Comparison of ENCODE assay signal across 18 mouse cellular contexts in the genomic region with DNA sequence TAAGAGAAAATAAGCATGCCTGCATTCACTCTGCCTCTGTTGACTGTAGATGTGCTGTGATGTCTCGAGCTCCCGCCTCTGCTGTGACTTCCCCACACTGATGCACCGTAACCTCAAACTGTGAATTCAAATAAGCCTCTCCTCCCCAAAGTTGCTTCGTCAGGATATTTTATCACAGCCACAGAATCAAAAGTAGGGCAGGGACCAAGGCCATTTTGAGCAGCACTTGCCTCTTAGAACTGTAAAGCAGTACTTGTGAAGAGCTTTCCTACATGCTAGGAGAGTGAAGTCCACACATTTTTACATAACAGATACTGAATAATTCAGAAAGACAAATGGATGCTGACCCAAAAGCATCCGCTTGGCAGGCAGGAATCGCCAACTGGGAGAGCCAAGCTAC.
DNase-seq lines count a peak whose midpoint lies in the region; ATAC-seq lines count a peak whose summit lies in the region.
"Had no signal": no experiment of that assay in that cellular context is flagged by ENCODE, and none has a peak within 500 bp of the region (broad histone marks: within the 10 kb centered on the region; RNA-seq: fewer than 3 reads in every experiment).

No protein-coding gene starts in this region.

- DNase-seq in frontal cortex, postnatal 14 days (ENCODE audit: low spot score in 2 of 2): no peak
- DNase-seq in right cerebral cortex, adult 18-20 months: peak; percentile 42
- DNase-seq in right cerebral cortex, postnatal 14 days: no peak
- DNase-seq in brain, adult 2 months (ENCODE audit: low read depth, low spot score): peak; percentile 63
- DNase-seq in embryo, embryonic 9.5 days (ENCODE audit: extremely low spot score): no peak
- no peak for DNase-seq in lung, postnatal 25 days (ENCODE audit: low spot score)
- DNase-seq: adrenal gland, postnatal 25 days; cerebellum, adult 11 months; cerebellum, adult 8-10 months; cerebellum, postnatal 14 days; forebrain, postnatal 0 days; gastrocnemius, postnatal 36 days; heart, adult 18-20 months; heart, postnatal 10 days; kidney, adult 8-10 months had no signal

- peak; percentile 55 for ATAC-seq in frontal cortex, adult (ENCODE audit: low TSS enrichment)
- ATAC-seq: forebrain, embryonic 13.5 days; forebrain, postnatal 0 days; intestine, postnatal 0 days had no signal

Comparison
In these comparisons a context has a peak if more than half of its experiments do, and no peak if none do; other contexts are left out.
1. DNase-seq: peak in right cerebral cortex, adult 18-20 months (single experiment) and brain, adult 2 months (single experiment); none in frontal cortex, postnatal 14 days (0 of 2), right cerebral cortex, postnatal 14 days (single experiment), embryo, embryonic 9.5 days (single experiment) and lung, postnatal 25 days (single experiment).